Mouse (Mus musculus) cerebellum, adult 2 months (tissue): Measurements from ENCODE around the gene Ror1. TPM values are rescaled to one million over a fixed set of nuclear protein-coding genes. Genes with fewer than 3 reads are reported as not detected.
A peak's percentile ranks its signal among the peaks of the same experiment; 100 is the strongest.

Source experiments
- DNase-seq, 2 experiments: peaks; one replicate each; pipeline ENCODE4 v3.0.0; 2021
- H3K27ac ChIP-seq: fragments of 200-500 bp; 2 replicates; pipeline ENCODE4 v1.5.1; 2012; ENCODE audit warnings: low read length, control low read depth, inconsistent platforms; ENCODE audit not compliant: insufficient read depth
- H3K27me3 ChIP-seq: fragments of 200-500 bp; 2 replicates; pipeline ENCODE4 v1.6.1; 2012; ENCODE audit warnings: inconsistent platforms, mild to moderate bottlenecking, low read length, moderate library complexity; ENCODE audit not compliant: control insufficient read depth, insufficient read depth
- H3K4me1 ChIP-seq: fragments of 200-500 bp; 2 replicates; pipeline ENCODE4 v1.6.1; 2011; ENCODE audit warnings: low read length; ENCODE audit not compliant: control insufficient read depth, insufficient read depth
- H3K4me3 ChIP-seq: fragments of 200-500 bp; replicated peaks from 2 replicates; pipeline ENCODE3; 2011; ENCODE audit warnings: mild to moderate bottlenecking, low read depth, low read length, control low read depth; ENCODE audit not compliant: insufficient read depth
- CTCF ChIP-seq: fragments of 200-500 bp; IDR thresholded peaks from 2 replicates; pipeline ENCODE4 v1.5.1; 2011; ENCODE audit warnings: low read depth, mild to moderate bottlenecking, control low read depth, low read length, moderate library complexity, borderline replicate concordance; ENCODE audit not compliant: insufficient read depth
- POLR2A ChIP-seq: fragments of 200-500 bp; IDR thresholded peaks from 2 replicates; pipeline ENCODE4 v1.6.1; 2011; ENCODE audit warnings: low read length, control low read depth, borderline replicate concordance; ENCODE audit not compliant: insufficient read depth
- WGBS: fragments of 180-500 bp; shearing (Covaris S2); methylation state at CpG from one replicate; pipeline ENCODE4 v1.1.7; 2018; 5-methylcytosine and 5-hydroxymethylcytosine counted together
- polyA plus RNA-seq: library from polyadenylated mRNA; depleted of rRNA; stranded (reverse); fragments of >200 nt; gene quantifications from 2 replicates; pipeline ENCODE4 v1.2.3, GENCODE M21; 2012; rRNA removed

Gene Ror1
- polyA plus RNA-seq: 3.8 and 4.8 TPM in 2 replicates

GRCm38 (mm10) chr4:100095685-100096595 is at the start of gene Ror1:
TSS of gene Ror1 (plus strand) at chr4:100095791.
- no peaks in the 10 kb centered on the region for H3K4me1 ChIP-seq
- H3K27me3 ChIP-seq: no peaks in the 10 kb centered on the region
- H3K4me3 ChIP-seq: peak within 1 kb of the TSS; percentile 95
- DNase-seq: peak; percentile 92 to 97
- WGBS: under 1% methylated on average over 71 of the region's 76 CpGs
- H3K27ac ChIP-seq: peak within 1 kb of the TSS; percentile 38
- TF ChIP-seq CTCF (peak; percentile 76), POLR2A (no peak)

GRCm38 (mm10) chr4:100047066-100047465 is 48.5 kb upstream of the Ror1 start:
- H3K4me1 ChIP-seq: no peaks in the 10 kb centered on the region
- 30% methylated on average over 6 of the region's 6 CpGs for WGBS

GRCm38 (mm10) chr4:100048351-100048950 is 47.1 kb upstream of the Ror1 start:
- H3K4me1 ChIP-seq: no peaks in the 10 kb centered on the region
- no peak for DNase-seq
- H3K4me3 ChIP-seq: no peak overlapping the region
- no peak overlapping the region for H3K27ac ChIP-seq
- 51% methylated on average over 7 of the region's 7 CpGs for WGBS
- no peaks in the 10 kb centered on the region for H3K27me3 ChIP-seq
- TF ChIP-seq POLR2A (no peak), CTCF (no peak)

More at GRCm38 (mm10) chr4:100047066-100047465, 48.5 kb upstream of the Ror1 start:
- DNase-seq: no peak
- no peaks in the 10 kb centered on the region for H3K27me3 ChIP-seq
- H3K27ac ChIP-seq: no peak overlapping the region
- no peak overlapping the region for H3K4me3 ChIP-seq
- TF ChIP-seq POLR2A (no peak), CTCF (no peak)

GRCm38 (mm10) chr4:100051767-100052166 is 43.8 kb upstream of the Ror1 start:
- no peaks in the 10 kb centered on the region for H3K4me1 ChIP-seq
- no peaks in the 10 kb centered on the region for H3K27me3 ChIP-seq
- TF ChIP-seq CTCF (no peak), POLR2A (no peak)
- no peak for DNase-seq
- H3K4me3 ChIP-seq: no peak overlapping the region
- no peak overlapping the region for H3K27ac ChIP-seq

GRCm38 (mm10) chr4:100052258-100052657 is 43.3 kb upstream of the Ror1 start:
- TF ChIP-seq CTCF (no peak), POLR2A (no peak)
- H3K27ac ChIP-seq: no peak overlapping the region
- H3K4me1 ChIP-seq: no peaks in the 10 kb centered on the region
- 85% methylated on average over 3 of the region's 3 CpGs for WGBS
- no peak overlapping the region for H3K4me3 ChIP-seq
- DNase-seq: no peak
- no peaks in the 10 kb centered on the region for H3K27me3 ChIP-seq

- DNase-seq: no peak
- Histone ChIP-seq H3K4me3 (no peak overlapping the region), H3K27ac (no peak overlapping the region), H3K27me3 (no peaks in the 10 kb centered on the region), H3K4me1 (no peaks in the 10 kb centered on the region)
- 30% methylated on average over 9 of the region's 9 CpGs for WGBS
- TF ChIP-seq CTCF: no peak
- no peak for TF ChIP-seq POLR2A
Observed at GRCm38 (mm10) chr4:100056046-100056445, 39.5 kb upstream of the Ror1 start.

- 66% methylated on average over 4 of the region's 4 CpGs for WGBS
- no peak overlapping the region for H3K4me3 ChIP-seq
Observed at GRCm38 (mm10) chr4:100056446-100056845, 39.1 kb upstream of the Ror1 start.

GRCm38 (mm10) chr4:100057381-100057780 is 38.2 kb upstream of the Ror1 start:
- H3K27ac ChIP-seq: no peak overlapping the region
- DNase-seq: no peak
- H3K4me3 ChIP-seq: no peak overlapping the region
- H3K27me3 ChIP-seq: no peaks in the 10 kb centered on the region
- TF ChIP-seq POLR2A (no peak), CTCF (no peak)
- no peaks in the 10 kb centered on the region for H3K4me1 ChIP-seq
- 81% methylated on average over 13 of the region's 13 CpGs for WGBS

More at GRCm38 (mm10) chr4:100056446-100056845, 39.1 kb upstream of the Ror1 start:
- H3K27ac ChIP-seq: no peak overlapping the region
- TF ChIP-seq POLR2A: no peak
- no peak for DNase-seq
- no peaks in the 10 kb centered on the region for H3K27me3 ChIP-seq
- no peaks in the 10 kb centered on the region for H3K4me1 ChIP-seq

- no peak overlapping the region for H3K27ac ChIP-seq
- DNase-seq: no peak
- WGBS: 98% methylated on average over 5 of the region's 5 CpGs
- H3K27me3 ChIP-seq: no peaks in the 10 kb centered on the region
- TF ChIP-seq POLR2A: no peak
- TF ChIP-seq CTCF: no peak
- H3K4me1 ChIP-seq: no peaks in the 10 kb centered on the region
- no peak overlapping the region for H3K4me3 ChIP-seq
Observed at GRCm38 (mm10) chr4:100058631-100059030, 37.0 kb upstream of the Ror1 start.
